Mouse (Mus musculus): ENCODE data around the gene Zfp423. TPM values are rescaled to one million over a fixed set of nuclear protein-coding genes. Genes with fewer than 3 reads are reported as not detected.

Zfp423 gene
- total and polyA plus RNA-seq, 2 experiments from 2014 or later, result 18.4 to 34.6 TPM

- H3K9me3 ChIP-seq (ENCODE audit: low read length), result no peaks in the 10 kb centered on the region
- peaks cover 9% of the 10 kb centered on the region; the same call in 1 of the 2 replicates for H3K27me3 ChIP-seq (ENCODE audit: insufficient read depth, low read length)
- peak overlapping the region; percentile 32 for H3K4me3 ChIP-seq (ENCODE audit: low read depth, low read length)
- DNase-seq (peak; percentile 64), ATAC-seq (peak; percentile 69)
- H3K9ac ChIP-seq, result peak overlapping the region; percentile 22; the same call in 1 of the 2 replicates
- H3K36me3 ChIP-seq (ENCODE audit: insufficient read depth), result no peaks in the 10 kb centered on the region
- TF ChIP-seq CTCF (IDR thresholded peaks at IDR 0.05; ENCODE audit: low read depth), result peak; percentile 20; the same call in 1 of the 2 replicates
- H3K4me1 ChIP-seq (ENCODE audit: insufficient read depth), result peaks cover 16% of the 10 kb centered on the region
- 9% methylated on average over 35 of the region's 35 CpGs for WGBS
- no peak overlapping the region for H3K27ac ChIP-seq (ENCODE audit: low read depth, low read length)
- peak overlapping the region; percentile 66 for H3K4me2 ChIP-seq (ENCODE audit: low read depth)
Observed at GRCm38 (mm10) chr8:87656484-87657230, 302.7 kb downstream of the Zfp423 start.

- H3K9me3 ChIP-seq (ENCODE audit: low read length), result no peaks in the 10 kb centered on the region
- H3K36me3 ChIP-seq (ENCODE audit: insufficient read depth), result no peaks in the 10 kb centered on the region
- H3K27ac ChIP-seq (ENCODE audit: low read depth, low read length), result no peak overlapping the region
- peaks cover 3% of the 10 kb centered on the region; the same call in 1 of the 2 replicates for H3K27me3 ChIP-seq (ENCODE audit: insufficient read depth, low read length)
- no peak overlapping the region for H3K4me3 ChIP-seq (ENCODE audit: low read depth, low read length)
- TF ChIP-seq CTCF (IDR thresholded peaks at IDR 0.05; ENCODE audit: low read depth), result no peak
- DNase-seq, result no peak
- peak overlapping the region; percentile 66; the same call in 1 of the 2 replicates for H3K4me2 ChIP-seq (ENCODE audit: low read depth)
- 79% methylated on average over 9 of the region's 9 CpGs for WGBS
- ATAC-seq, result no peak
- peaks cover 14% of the 10 kb centered on the region for H3K4me1 ChIP-seq (ENCODE audit: insufficient read depth)
- no peak overlapping the region for H3K9ac ChIP-seq
Observed at GRCm38 (mm10) chr8:87655946-87656345, 303.4 kb downstream of the Zfp423 start.

GRCm38 (mm10) chr8:87647781-87648180 lies 311.6 kb downstream of the Zfp423 start:
- H3K9me3 ChIP-seq (ENCODE audit: low read length), result no peaks in the 10 kb centered on the region
- peaks cover 6% of the 10 kb centered on the region; the same call in 1 of the 2 replicates for H3K4me1 ChIP-seq (ENCODE audit: insufficient read depth)
- no peak overlapping the region for H3K27ac ChIP-seq (ENCODE audit: low read depth, low read length)
- ATAC-seq (no peak), DNase-seq (no peak)
- no peaks in the 10 kb centered on the region for H3K36me3 ChIP-seq (ENCODE audit: insufficient read depth)
- H3K9ac ChIP-seq, result no peak overlapping the region
- no peak overlapping the region for H3K4me3 ChIP-seq (ENCODE audit: low read depth, low read length)
- no peak for TF ChIP-seq CTCF (IDR thresholded peaks at IDR 0.05; ENCODE audit: low read depth)
- H3K4me2 ChIP-seq (ENCODE audit: low read depth), result no peak overlapping the region
- WGBS, result 34% methylated on average over 9 of the region's 9 CpGs
- no peaks in the 10 kb centered on the region for H3K27me3 ChIP-seq (ENCODE audit: insufficient read depth, low read length)

- H3K9me3 ChIP-seq (ENCODE audit: low read length), result no peaks in the 10 kb centered on the region
- ATAC-seq (peak; percentile 18; the same call in 1 of the 2 replicates), DNase-seq (no peak)
- no peak overlapping the region for H3K4me2 ChIP-seq (ENCODE audit: low read depth)
- peaks cover 6% of the 10 kb centered on the region; the same call in 1 of the 2 replicates for H3K4me1 ChIP-seq (ENCODE audit: insufficient read depth)
- no peaks in the 10 kb centered on the region for H3K36me3 ChIP-seq (ENCODE audit: insufficient read depth)
- no peak overlapping the region for H3K4me3 ChIP-seq (ENCODE audit: low read depth, low read length)
- TF ChIP-seq CTCF (IDR thresholded peaks at IDR 0.05; ENCODE audit: low read depth), result no peak
- whole genome bisulfite sequencing, result 59% methylated on average over 5 of the region's 5 CpGs
- no peak overlapping the region for H3K27ac ChIP-seq (ENCODE audit: low read depth, low read length)
- no peaks in the 10 kb centered on the region for H3K27me3 ChIP-seq (ENCODE audit: insufficient read depth, low read length)
- H3K9ac ChIP-seq, result no peak overlapping the region
Observed at GRCm38 (mm10) chr8:87645829-87646483, 313.4 kb downstream of the Zfp423 start.

GRCm38 (mm10) chr8:87645371-87645770 lies 314.0 kb downstream of the Zfp423 start:
- 16% methylated on average over 6 of the region's 6 CpGs for WGBS
- ATAC-seq, result peak; percentile 84
- TF ChIP-seq CTCF (IDR thresholded peaks at IDR 0.05; ENCODE audit: low read depth), result no peak
- H3K4me1 ChIP-seq (ENCODE audit: insufficient read depth), result peaks cover 6% of the 10 kb centered on the region; the same call in 1 of the 2 replicates
- H3K4me2 ChIP-seq (ENCODE audit: low read depth), result no peak overlapping the region
- H3K27me3 ChIP-seq (ENCODE audit: insufficient read depth, low read length), result no peaks in the 10 kb centered on the region
- H3K4me3 ChIP-seq (ENCODE audit: low read depth, low read length), result no peak overlapping the region
- peak; percentile 70 for DNase-seq
- no peaks in the 10 kb centered on the region for H3K36me3 ChIP-seq (ENCODE audit: insufficient read depth)
- no peaks in the 10 kb centered on the region for H3K9me3 ChIP-seq (ENCODE audit: low read length)
- no peak overlapping the region for H3K27ac ChIP-seq (ENCODE audit: low read depth, low read length)
- H3K9ac ChIP-seq, result no peak overlapping the region

GRCm38 (mm10) chr8:87640930-87641329 lies 318.5 kb downstream of the Zfp423 start:
- Histone ChIP-seq H3K27me3 (ENCODE audit: insufficient read depth, low read length) (no peaks in the 10 kb centered on the region), H3K27ac (ENCODE audit: low read depth, low read length) (no peak overlapping the region), H3K4me2 (ENCODE audit: low read depth) (no peak overlapping the region), H3K4me1 (ENCODE audit: insufficient read depth) (peaks cover 6% of the 10 kb centered on the region; the same call in 1 of the 2 replicates), H3K9me3 (ENCODE audit: low read length) (no peaks in the 10 kb centered on the region), H3K9ac (no peak overlapping the region), H3K36me3 (ENCODE audit: insufficient read depth) (no peaks in the 10 kb centered on the region), H3K4me3 (ENCODE audit: low read depth, low read length) (no peak overlapping the region)
- peak; percentile 59 for TF ChIP-seq CTCF (IDR thresholded peaks at IDR 0.05; ENCODE audit: low read depth)
- ATAC-seq (no peak), DNase-seq (peak; percentile 40)
- WGBS, result 31% methylated on average over 3 of the region's 3 CpGs

Measured in forebrain, postnatal 0 days (tissue).